Mouse (Mus musculus): Measurements from ENCODE around the gene Cacng7. TPM values are rescaled to one million over a fixed set of nuclear protein-coding genes. Genes with fewer than 3 reads are reported as not detected.
A peak's percentile ranks its signal among the peaks of the same experiment; 100 is the strongest.

The Cacng7 gene
- polyA plus RNA-seq, 1 experiment from 2014 or later: 2.9 TPM

- ATAC-seq (replicated peaks; ENCODE audit: insufficient number of reproducible peaks, low FRiP score, low TSS enrichment, low read depth) (no peak), DNase-seq (ENCODE audit: low spot score) (no peak)
- H3K9ac ChIP-seq (replicated peaks; ENCODE audit: low read length): no peak overlapping the region
- 0 out of 2 replicates have a peak, but pooled peaks cover 2% of the 10 kb centered on the region for H3K4me1 ChIP-seq (ENCODE audit: control insufficient read depth, insufficient read depth, low read length)
- H3K27ac ChIP-seq (replicated peaks; ENCODE audit: low read depth, low read length): no peak overlapping the region
- no peak overlapping the region for H3K4me3 ChIP-seq (ENCODE audit: low read depth, low read length)
- H3K9me3 ChIP-seq (replicated peaks; ENCODE audit: control insufficient read depth, low read length): no peaks in the 10 kb centered on the region
- H3K4me2 ChIP-seq (ENCODE audit: low read depth, low read length): no peak overlapping the region
- no peaks in the 10 kb centered on the region for H3K27me3 ChIP-seq (ENCODE audit: control insufficient read depth, insufficient read depth, low read length)
- WGBS: 48% methylated on average over 2 of the region's 2 CpGs
- H3K36me3 ChIP-seq (replicated peaks; ENCODE audit: control insufficient read depth, insufficient read depth, low read depth, low read length): no peaks in the 10 kb centered on the region
These were observed 39.6 kb downstream of the Cacng7 start for GRCm38 (mm10) chr7:3372376-3372775.

- DNase-seq (ENCODE audit: low spot score): no peak
- no peak for ATAC-seq (replicated peaks; ENCODE audit: insufficient number of reproducible peaks, low FRiP score, low TSS enrichment, low read depth)
These were observed 41.0 kb downstream of the Cacng7 start for GRCm38 (mm10) chr7:3373754-3374153.

GRCm38 (mm10) chr7:3376831-3377230 is 44.1 kb downstream of the Cacng7 start:
- Histone ChIP-seq H3K9me3 (replicated peaks; ENCODE audit: control insufficient read depth, low read length) (no peaks in the 10 kb centered on the region), H3K4me1 (ENCODE audit: control insufficient read depth, insufficient read depth, low read length) (no peaks in the 10 kb centered on the region), H3K4me2 (ENCODE audit: low read depth, low read length) (no peak overlapping the region), H3K9ac (replicated peaks; ENCODE audit: low read length) (no peak overlapping the region), H3K4me3 (ENCODE audit: low read depth, low read length) (no peak overlapping the region), H3K27me3 (ENCODE audit: control insufficient read depth, insufficient read depth, low read length) (no peaks in the 10 kb centered on the region), H3K36me3 (replicated peaks; ENCODE audit: control insufficient read depth, insufficient read depth, low read depth, low read length) (no peaks in the 10 kb centered on the region), H3K27ac (replicated peaks; ENCODE audit: low read depth, low read length) (no peak overlapping the region)
- WGBS: 46% methylated on average over 4 of the region's 4 CpGs
- DNase-seq (ENCODE audit: low spot score) (peak; percentile 37), ATAC-seq (replicated peaks; ENCODE audit: insufficient number of reproducible peaks, low FRiP score, low TSS enrichment, low read depth) (no peak)

More at GRCm38 (mm10) chr7:3373754-3374153, 41.0 kb downstream of the Cacng7 start:
- no peaks in the 10 kb centered on the region for H3K27me3 ChIP-seq (ENCODE audit: control insufficient read depth, insufficient read depth, low read length)
- WGBS: 82% methylated on average over 8 of the region's 8 CpGs
- H3K27ac ChIP-seq (replicated peaks; ENCODE audit: low read depth, low read length): no peak overlapping the region
- no peaks in the 10 kb centered on the region for H3K36me3 ChIP-seq (replicated peaks; ENCODE audit: control insufficient read depth, insufficient read depth, low read depth, low read length)
- H3K4me1 ChIP-seq (ENCODE audit: control insufficient read depth, insufficient read depth, low read length): no peaks in the 10 kb centered on the region
- H3K4me2 ChIP-seq (ENCODE audit: low read depth, low read length): no peak overlapping the region
- no peak overlapping the region for H3K9ac ChIP-seq (replicated peaks; ENCODE audit: low read length)
- H3K4me3 ChIP-seq (ENCODE audit: low read depth, low read length): no peak overlapping the region
- H3K9me3 ChIP-seq (replicated peaks; ENCODE audit: control insufficient read depth, low read length): no peaks in the 10 kb centered on the region

- Histone ChIP-seq H3K4me3 (ENCODE audit: low read depth, low read length) (no peak overlapping the region), H3K4me1 (ENCODE audit: control insufficient read depth, insufficient read depth, low read length) (no peaks in the 10 kb centered on the region; the same call in 1 of the 2 replicates)
- WGBS: 81% methylated on average over 9 of the region's 9 CpGs
These were observed 49.4 kb downstream of the Cacng7 start for GRCm38 (mm10) chr7:3382123-3382522.

GRCm38 (mm10) chr7:3384807-3385319 is 52.1 kb downstream of the Cacng7 start:
- Histone ChIP-seq H3K9me3 (replicated peaks; ENCODE audit: control insufficient read depth, low read length) (no peaks in the 10 kb centered on the region), H3K4me2 (ENCODE audit: low read depth, low read length) (no peak overlapping the region), H3K36me3 (replicated peaks; ENCODE audit: control insufficient read depth, insufficient read depth, low read depth, low read length) (no peaks in the 10 kb centered on the region), H3K4me1 (ENCODE audit: control insufficient read depth, insufficient read depth, low read length) (no peaks in the 10 kb centered on the region; the same call in 1 of the 2 replicates), H3K4me3 (ENCODE audit: low read depth, low read length) (no peak overlapping the region), H3K9ac (replicated peaks; ENCODE audit: low read length) (no peak overlapping the region), H3K27ac (replicated peaks; ENCODE audit: low read depth, low read length) (no peak overlapping the region), H3K27me3 (ENCODE audit: control insufficient read depth, insufficient read depth, low read length) (no peaks in the 10 kb centered on the region)
- DNase-seq (ENCODE audit: low spot score) (no peak), ATAC-seq (replicated peaks; ENCODE audit: insufficient number of reproducible peaks, low FRiP score, low TSS enrichment, low read depth) (no peak)
- WGBS: 88% methylated on average over 5 of the region's 5 CpGs

More at GRCm38 (mm10) chr7:3382123-3382522, 49.4 kb downstream of the Cacng7 start:
- no peaks in the 10 kb centered on the region for H3K9me3 ChIP-seq (replicated peaks; ENCODE audit: control insufficient read depth, low read length)
- no peak overlapping the region for H3K4me2 ChIP-seq (ENCODE audit: low read depth, low read length)
- no peak overlapping the region for H3K27ac ChIP-seq (replicated peaks; ENCODE audit: low read depth, low read length)
- no peaks in the 10 kb centered on the region for H3K36me3 ChIP-seq (replicated peaks; ENCODE audit: control insufficient read depth, insufficient read depth, low read depth, low read length)
- no peaks in the 10 kb centered on the region for H3K27me3 ChIP-seq (ENCODE audit: control insufficient read depth, insufficient read depth, low read length)
- H3K9ac ChIP-seq (replicated peaks; ENCODE audit: low read length): no peak overlapping the region
- DNase-seq (ENCODE audit: low spot score): no peak
- ATAC-seq (replicated peaks; ENCODE audit: insufficient number of reproducible peaks, low FRiP score, low TSS enrichment, low read depth): no peak

- no peaks in the 10 kb centered on the region; the same call in 1 of the 2 replicates for H3K4me1 ChIP-seq (ENCODE audit: control insufficient read depth, insufficient read depth, low read length)
- ATAC-seq (replicated peaks; ENCODE audit: insufficient number of reproducible peaks, low FRiP score, low TSS enrichment, low read depth): no peak
These were observed 53.4 kb downstream of the Cacng7 start for GRCm38 (mm10) chr7:3386036-3386730.

GRCm38 (mm10) chr7:3387761-3388160 is 55.0 kb downstream of the Cacng7 start:
- no peaks in the 10 kb centered on the region for H3K36me3 ChIP-seq (replicated peaks; ENCODE audit: control insufficient read depth, insufficient read depth, low read depth, low read length)
- DNase-seq (ENCODE audit: low spot score): no peak
- H3K4me2 ChIP-seq (ENCODE audit: low read depth, low read length): no peak overlapping the region
- H3K27ac ChIP-seq (replicated peaks; ENCODE audit: low read depth, low read length): no peak overlapping the region
- WGBS: 90% methylated on average over 18 of the region's 18 CpGs
- H3K27me3 ChIP-seq (ENCODE audit: control insufficient read depth, insufficient read depth, low read length): no peaks in the 10 kb centered on the region
- H3K4me1 ChIP-seq (ENCODE audit: control insufficient read depth, insufficient read depth, low read length): no peaks in the 10 kb centered on the region; the same call in 1 of the 2 replicates
- no peak for ATAC-seq (replicated peaks; ENCODE audit: insufficient number of reproducible peaks, low FRiP score, low TSS enrichment, low read depth)
- no peak overlapping the region for H3K4me3 ChIP-seq (ENCODE audit: low read depth, low read length)
- H3K9me3 ChIP-seq (replicated peaks; ENCODE audit: control insufficient read depth, low read length): no peaks in the 10 kb centered on the region
- H3K9ac ChIP-seq (replicated peaks; ENCODE audit: low read length): no peak overlapping the region

More at GRCm38 (mm10) chr7:3386036-3386730, 53.4 kb downstream of the Cacng7 start:
- DNase-seq (ENCODE audit: low spot score): no peak
- H3K36me3 ChIP-seq (replicated peaks; ENCODE audit: control insufficient read depth, insufficient read depth, low read depth, low read length): no peaks in the 10 kb centered on the region
- no peaks in the 10 kb centered on the region for H3K27me3 ChIP-seq (ENCODE audit: control insufficient read depth, insufficient read depth, low read length)
- no peak overlapping the region for H3K4me2 ChIP-seq (ENCODE audit: low read depth, low read length)
- no peak overlapping the region for H3K4me3 ChIP-seq (ENCODE audit: low read depth, low read length)
- no peak overlapping the region for H3K27ac ChIP-seq (replicated peaks; ENCODE audit: low read depth, low read length)
- H3K9ac ChIP-seq (replicated peaks; ENCODE audit: low read length): no peak overlapping the region
- H3K9me3 ChIP-seq (replicated peaks; ENCODE audit: control insufficient read depth, low read length): no peaks in the 10 kb centered on the region
- WGBS: 69% methylated on average over 6 of the region's 6 CpGs

- Histone ChIP-seq H3K9me3 (replicated peaks; ENCODE audit: control insufficient read depth, low read length) (no peaks in the 10 kb centered on the region), H3K4me2 (ENCODE audit: low read depth, low read length) (peak overlapping the region; percentile 70; the same call in 1 of the 2 replicates), H3K27me3 (ENCODE audit: control insufficient read depth, insufficient read depth, low read length) (no peaks in the 10 kb centered on the region), H3K4me3 (ENCODE audit: low read depth, low read length) (0 out of 2 replicates have a peak overlapping the region, but pooled peaks have one; percentile 10), H3K36me3 (replicated peaks; ENCODE audit: control insufficient read depth, insufficient read depth, low read depth, low read length) (no peaks in the 10 kb centered on the region), H3K4me1 (ENCODE audit: control insufficient read depth, insufficient read depth, low read length) (no peaks in the 10 kb centered on the region; the same call in 1 of the 2 replicates), H3K27ac (replicated peaks; ENCODE audit: low read depth, low read length) (no peak overlapping the region), H3K9ac (replicated peaks; ENCODE audit: low read length) (no peak overlapping the region)
- DNase-seq (ENCODE audit: low spot score): no peak
- no peak for ATAC-seq (replicated peaks; ENCODE audit: insufficient number of reproducible peaks, low FRiP score, low TSS enrichment, low read depth)
- WGBS: 73% methylated on average over 6 of the region's 6 CpGs
These were observed 56.1 kb downstream of the Cacng7 start for GRCm38 (mm10) chr7:3388885-3389284.
